Mouse (Mus musculus) T-helper 17 cell (primary cell): ENCODE results near the gene Mtg2.

Experiments
- in situ Hi-C, 2 experiments: fragments of 300-600 bp; cut with MboI, MseI; formaldehyde crosslinking; loops; 1 replicate in 1 of 2; 2 replicates in 1 of 2; pipeline ENCODE4 v1.15.1; 2025; ENCODE audit warnings: high pct_unique_total_duplicates in 2 of 2

Gene Mtg2

DNA sequence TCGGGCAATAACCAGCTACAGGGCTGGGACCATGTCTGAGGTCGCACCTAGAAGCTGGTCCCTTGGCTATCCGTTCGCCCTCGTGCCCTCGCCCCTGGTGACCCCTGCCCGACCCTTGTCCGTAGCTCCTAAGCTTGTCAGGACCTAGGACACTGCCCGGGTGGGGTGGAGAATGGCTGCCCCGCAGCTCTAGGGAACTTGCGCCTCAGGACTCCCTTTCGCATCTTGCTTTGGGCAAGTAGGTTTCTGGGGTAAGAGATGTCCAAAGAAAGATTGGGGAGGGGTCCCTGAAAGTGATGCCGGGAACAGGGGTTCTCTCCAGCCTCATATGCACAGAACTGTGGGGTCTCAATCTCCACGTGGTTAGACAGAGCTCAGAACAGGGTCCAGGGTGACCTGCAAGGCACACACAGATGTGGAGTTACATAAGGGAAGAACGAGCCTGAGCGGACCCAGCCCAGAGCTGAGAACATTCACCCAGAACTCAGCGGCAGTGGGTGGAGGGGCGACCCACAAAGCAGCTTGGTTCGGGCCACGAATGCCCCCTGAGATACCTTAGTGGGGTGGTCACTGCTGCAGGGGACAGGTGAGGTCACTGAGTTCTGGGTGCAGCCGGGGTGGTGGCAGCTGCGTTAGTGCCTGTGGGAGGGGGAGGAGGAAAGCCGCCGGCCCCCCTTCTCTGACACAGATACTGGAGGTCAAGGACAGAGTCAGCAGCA lies 34.4 kb downstream of the Mtg2 start:
- in situ Hi-C loops, result no loop called here

DNA sequence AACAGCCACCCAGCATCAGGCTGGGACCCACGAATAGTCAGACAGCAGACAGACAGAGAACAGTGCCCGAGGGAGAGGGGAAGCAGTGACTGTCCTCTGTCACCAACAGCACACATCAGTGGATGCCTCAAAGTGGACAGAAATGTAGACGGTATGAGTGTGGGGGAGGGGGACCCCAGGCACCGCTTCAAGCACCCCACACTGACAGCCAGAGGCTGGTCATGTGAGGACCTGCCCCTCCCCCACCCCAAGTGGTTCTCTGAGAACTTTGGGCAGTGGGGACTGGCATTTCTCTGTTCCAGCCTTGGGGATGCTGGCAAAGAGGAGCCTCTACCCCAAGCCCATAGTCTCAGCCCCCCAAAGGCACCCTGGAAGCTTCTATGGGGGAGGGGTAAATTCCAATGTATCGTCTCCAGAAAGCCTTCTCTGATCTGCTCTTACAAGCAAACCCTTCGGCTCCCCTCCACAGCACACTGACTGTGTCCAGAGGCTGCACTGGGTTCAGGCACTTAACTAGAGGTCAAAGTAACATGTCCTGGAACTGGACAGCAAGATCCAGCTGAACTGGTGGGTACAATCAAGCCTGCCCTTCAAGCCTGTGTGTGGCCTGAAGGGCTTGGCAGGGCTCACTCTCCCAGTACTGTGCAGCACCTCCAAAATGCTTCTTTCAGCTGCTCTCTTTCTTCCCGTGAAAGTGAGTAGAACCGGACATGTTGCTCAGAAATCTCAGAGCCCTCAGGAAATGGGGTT lies 35.2 kb downstream of the Mtg2 start:
- in situ Hi-C loops, result no loop called here

DNA sequence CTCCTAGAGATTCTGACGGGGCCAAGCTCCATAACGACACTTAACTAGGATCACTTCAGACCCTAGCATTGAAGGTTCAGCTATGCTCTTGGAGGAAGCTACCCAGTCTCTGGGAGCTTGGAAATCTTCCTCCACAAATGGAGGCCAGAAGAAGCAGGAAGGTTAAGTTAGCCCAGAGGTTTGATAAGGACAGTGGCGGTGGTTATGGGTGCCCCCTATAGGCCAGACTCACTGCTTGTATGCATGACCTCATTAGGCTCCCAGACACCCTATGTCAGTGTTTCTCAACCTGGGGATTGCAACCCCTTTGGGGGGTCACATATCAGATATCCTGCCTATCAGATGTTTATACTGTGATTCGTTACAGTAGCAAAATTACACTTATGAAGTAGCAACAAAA lies 36.7 kb downstream of the Mtg2 start:
- in situ Hi-C loops, result no loop called here

DNA sequence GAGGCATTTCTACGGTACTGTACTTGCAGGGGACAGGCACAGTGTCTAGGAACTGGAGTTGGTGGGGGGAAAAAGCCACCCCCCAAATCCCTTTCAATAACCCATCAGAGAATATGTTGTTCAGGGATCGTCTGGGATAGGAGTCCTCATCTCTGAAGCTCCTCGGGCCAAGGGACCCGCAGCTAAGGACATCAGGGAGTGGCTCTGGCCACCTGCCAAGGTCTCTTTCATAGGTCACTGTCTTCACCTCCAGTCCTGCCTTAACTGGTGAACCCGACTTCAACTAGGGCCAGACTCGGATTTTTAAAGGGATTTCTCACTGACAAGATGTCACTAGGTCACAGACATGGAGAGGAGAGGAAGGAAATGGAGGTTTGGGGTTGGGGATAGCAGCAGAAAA lies 37.9 kb downstream of the Mtg2 start:
- in situ Hi-C loops, result no loop called here

DNA sequence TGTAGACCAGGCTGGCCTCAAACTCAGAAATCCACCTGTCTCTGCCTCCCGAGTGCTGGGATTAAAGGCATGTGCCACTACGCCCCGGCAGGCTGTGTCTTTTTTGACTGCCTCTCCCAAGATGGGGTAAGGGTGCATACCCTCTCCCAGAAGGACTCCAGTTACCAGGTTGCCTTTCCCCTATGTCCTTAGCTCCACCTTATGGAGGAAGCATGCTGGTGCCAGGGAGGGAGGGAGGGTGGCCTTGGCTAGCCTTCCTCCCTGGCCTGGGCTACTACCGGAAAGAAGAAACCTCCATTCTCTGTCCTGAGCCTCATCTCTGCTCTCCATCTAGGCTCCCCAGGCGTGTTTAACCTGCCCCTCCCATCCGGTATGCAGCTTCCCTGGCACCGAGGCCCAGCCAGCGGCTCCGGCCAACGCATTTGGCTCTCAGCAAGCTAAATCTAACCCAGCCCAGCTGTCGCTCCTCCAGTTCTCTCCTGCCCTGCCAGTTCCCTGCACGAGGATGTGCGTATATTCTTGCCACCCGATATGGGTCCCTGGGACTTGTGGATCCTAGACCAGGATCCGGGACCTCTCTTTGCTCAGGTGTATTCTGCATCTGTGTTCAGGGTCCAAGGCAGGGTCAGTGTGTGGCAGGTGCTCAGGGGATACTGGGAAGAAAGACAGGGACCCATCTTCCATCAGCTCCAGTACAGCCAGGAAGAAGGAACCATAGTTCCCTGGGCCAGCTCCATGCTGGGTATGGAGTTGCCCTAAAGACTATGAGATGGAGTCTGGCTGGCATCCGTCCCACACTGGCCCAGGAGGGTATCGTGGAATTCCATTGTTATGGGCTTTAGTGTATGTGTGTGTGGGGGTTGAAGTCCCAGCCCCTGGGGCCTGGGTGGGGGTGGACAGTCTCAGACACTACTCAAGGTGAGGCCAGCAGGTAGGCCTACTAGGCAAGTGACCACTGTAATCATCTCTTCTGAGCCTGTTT lies 43.8 kb downstream of the Mtg2 start:
- in situ Hi-C loops, result no loop called here

GRCm38 (mm10) chr2:180115279-180115678 lies 44.9 kb downstream of the Mtg2 start:
- in situ Hi-C loops, result no loop called here

- in situ Hi-C loops, result no loop called here
Observed at GRCm38 (mm10) chr2:180116081-180116493, 45.7 kb downstream of the Mtg2 start.

- in situ Hi-C loops, result no loop called here
Observed at GRCm38 (mm10) chr2:180116741-180117484, 46.5 kb downstream of the Mtg2 start.

GRCm38 (mm10) chr2:180117485-180118194 lies 47.3 kb downstream of the Mtg2 start:
- in situ Hi-C loops, result no loop called here

GRCm38 (mm10) chr2:180118661-180119438 lies 48.5 kb downstream of the Mtg2 start, which contains the start of gene Osbpl2:
Osbpl2 (plus strand) TSS chr2:180119306.
- in situ Hi-C loops, result no loop called here

DNA sequence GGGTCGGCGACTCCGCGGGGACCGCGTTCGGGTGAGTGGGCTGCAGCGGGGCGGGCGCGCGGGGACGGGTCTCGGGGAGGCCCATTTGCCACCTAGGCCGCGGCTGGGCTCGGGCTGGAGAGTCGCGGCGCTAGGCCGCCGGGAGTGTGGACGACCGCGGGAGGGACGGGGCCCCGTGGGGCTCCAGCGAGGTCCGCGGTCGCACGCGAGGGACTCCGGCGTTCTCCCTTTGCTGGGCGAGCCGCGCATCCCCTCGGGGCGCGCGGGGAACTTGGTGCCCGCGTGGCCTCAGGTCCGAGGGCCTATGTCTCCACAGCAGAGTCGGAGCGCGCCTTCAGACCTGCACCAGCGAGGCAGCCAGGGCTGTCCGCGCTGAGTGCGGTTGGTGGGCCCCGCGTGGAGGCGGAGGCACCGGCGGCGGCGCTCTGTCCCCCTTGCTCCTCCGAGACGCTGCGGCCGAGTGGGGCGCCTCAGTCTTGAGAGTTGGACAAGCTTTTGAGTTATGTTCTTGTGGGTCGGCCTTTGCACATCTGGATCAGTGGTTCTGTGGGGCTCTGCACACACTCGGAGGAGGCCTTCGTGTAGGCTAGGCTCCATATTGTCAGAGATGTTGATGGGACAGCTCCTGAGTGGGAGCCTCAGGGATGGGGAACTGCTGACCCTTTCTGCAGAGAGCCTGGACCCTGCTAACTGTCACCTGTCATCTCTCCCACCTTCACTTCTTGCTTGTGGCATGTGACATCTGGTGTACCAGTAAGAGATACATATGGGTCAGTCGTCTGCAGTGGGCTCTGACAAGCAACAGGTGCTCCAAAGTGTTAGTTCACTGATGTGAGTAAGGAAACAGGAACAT lies 49.3 kb downstream of the Mtg2 start:
- in situ Hi-C loops, result no loop called here

- in situ Hi-C loops, result no loop called here
Observed at GRCm38 (mm10) chr2:180120292-180120761, 49.9 kb downstream of the Mtg2 start.

GRCm38 (mm10) chr2:180124192-180124591 lies 53.8 kb downstream of the Mtg2 start:
- in situ Hi-C loops, result no loop called here

GRCm38 (mm10) chr2:180126195-180126594 lies 55.8 kb downstream of the Mtg2 start:
- in situ Hi-C loops, result no loop called here

DNA sequence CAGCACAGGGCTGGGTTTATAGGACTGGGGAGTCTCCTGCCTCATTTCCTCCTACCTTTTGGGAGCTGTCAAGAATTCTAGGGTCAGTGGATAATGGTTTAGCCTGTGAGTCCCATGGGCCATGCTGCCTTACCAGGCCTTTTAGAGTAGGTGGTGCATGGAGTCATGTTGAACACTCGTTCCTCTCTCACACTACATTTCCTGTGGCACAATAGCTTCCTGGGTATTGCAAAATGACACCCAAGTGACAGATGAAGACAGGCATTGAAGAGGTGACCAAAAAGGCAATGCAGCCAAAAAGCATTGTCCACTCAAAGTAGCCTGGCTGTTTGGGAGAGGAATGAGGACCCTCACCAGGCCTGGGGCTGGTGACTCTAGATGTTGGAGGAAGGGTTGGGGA lies 57.3 kb downstream of the Mtg2 start:
- in situ Hi-C loops, result no loop called here

- in situ Hi-C loops, result no loop called here
Observed at GRCm38 (mm10) chr2:180133231-180133630, 62.8 kb downstream of the Mtg2 start.

GRCm38 (mm10) chr2:180133911-180134310 lies 63.5 kb downstream of the Mtg2 start:
- in situ Hi-C loops, result no loop called here

GRCm38 (mm10) chr2:180135414-180135813 lies 65.0 kb downstream of the Mtg2 start:
- in situ Hi-C loops, result no loop called here
